Mouse (Mus musculus) adrenal gland, postnatal 4 days (tissue): ENCODE results near the gene Fhit. TPM values are rescaled to one million over a fixed set of nuclear protein-coding genes. Genes with fewer than 3 reads are reported as not detected.

Experiments used
- DNase-seq, 2 experiments: peaks; one replicate each; pipeline ENCODE4 v3.0.0; 2021 to 2022; ENCODE audit warnings: low spot score in 2 of 2, mixed read lengths in 2 of 2
- total RNA-seq, 2 experiments: library from RNA; stranded (reverse); gene quantifications; 2 replicates each; pipeline ENCODE4 v1.2.3; 2021

The Fhit gene
- total RNA-seq, 2 experiments from 2014 or later, result 14.7 to 19.2 TPM

DNA sequence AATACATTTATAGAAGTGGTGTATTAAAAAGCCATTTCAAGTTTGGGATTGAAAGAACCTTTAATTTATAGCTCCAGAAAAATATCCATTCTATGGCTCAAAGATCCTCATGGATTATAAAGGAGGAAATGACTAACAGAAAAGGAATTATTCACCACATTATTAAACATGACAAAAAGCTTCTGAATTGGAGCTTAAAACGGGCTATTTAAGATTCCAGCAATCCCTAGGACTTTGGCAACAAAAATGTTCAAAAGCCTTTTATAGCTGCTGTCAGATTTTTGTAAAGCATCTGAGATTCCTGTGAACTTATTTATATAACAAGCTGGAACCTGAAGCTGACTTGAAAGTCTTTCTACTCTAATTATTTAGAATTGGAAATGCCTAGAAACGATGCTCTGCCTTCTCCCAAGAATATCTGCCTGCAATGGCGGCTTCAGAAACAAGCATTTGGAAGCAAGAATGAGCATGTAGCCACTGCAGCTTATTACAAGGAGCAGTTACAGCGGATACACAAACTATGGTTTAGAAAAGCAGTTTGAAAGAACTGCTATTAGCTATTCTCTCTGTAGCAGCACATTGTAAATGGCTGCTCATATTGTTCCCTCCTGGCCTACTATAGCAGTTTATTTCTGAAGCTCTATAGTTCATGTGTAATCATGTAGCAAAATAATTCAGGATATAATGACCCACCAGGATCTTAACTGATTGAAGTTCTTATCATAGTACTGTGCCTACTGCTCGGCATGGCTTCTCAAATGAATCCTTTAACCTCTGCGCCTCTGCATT lies 995.0 kb downstream of the Fhit start:
- no peak for DNase-seq

DNA sequence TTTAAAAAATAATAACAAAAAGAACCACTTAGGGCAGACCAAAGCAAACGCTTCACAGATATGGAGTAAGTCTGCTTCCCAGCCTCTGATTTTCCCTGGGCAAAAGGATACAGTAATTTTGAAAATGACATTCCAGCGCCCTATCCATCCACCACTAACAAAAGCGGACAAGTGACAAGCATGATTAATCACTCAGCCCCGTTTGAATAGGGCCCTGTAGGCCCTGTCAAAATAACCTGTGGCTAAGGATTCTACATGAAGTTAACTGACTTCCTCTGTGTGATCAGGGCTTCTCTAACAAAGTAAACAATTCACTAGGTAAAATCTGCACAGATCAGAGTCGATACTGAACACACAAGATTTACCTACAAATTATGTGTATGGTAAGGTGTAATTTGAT lies 1012.0 kb downstream of the Fhit start:
- no peak for DNase-seq

- DNase-seq, result no peak
Measured at GRCm38 (mm10) chr14:10139311-10139710, 1022.5 kb downstream of the Fhit start.

GRCm38 (mm10) chr14:10133873-10134272 lies 1028.0 kb downstream of the Fhit start:
- DNase-seq, result no peak

DNA sequence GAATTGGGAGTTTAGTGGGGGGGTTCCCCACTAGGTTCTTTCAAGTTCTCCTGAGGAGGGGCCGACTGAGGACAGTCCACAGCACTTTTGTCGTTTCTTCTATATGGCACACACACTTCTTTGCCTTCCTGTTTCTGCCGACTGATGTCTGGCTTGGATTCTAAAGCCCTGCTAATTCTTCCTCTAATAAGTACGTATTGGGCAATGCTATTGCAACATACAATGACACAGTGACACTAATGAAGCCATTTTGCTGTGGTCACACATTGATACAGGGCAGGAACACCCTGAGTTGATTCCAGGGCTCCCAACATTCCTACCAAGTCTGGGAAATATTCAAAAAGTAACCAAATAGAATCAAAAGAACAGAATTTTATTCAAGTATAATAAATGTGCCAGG lies 1032.2 kb downstream of the Fhit start:
- no peak for DNase-seq

DNA sequence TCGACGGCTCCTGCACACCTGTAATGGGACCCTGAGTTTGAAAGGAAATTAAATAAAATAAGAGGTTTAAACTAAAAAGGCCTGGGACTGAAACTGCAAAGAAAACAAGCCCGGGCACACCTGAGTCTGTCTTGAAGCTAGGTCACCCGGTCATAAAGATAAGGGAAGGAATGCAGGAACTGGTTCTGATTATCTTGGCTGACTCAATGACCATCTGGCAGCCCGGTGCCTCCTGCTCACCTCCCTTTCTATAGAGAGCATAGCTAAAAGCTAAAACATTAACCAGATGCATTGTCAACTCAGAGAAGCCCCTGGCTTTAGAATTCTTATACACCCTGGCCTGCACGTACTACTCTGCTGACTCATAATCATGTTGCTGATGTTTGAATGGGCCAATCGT lies 1032.7 kb downstream of the Fhit start:
- no peak for DNase-seq

GRCm38 (mm10) chr14:10126536-10126935 lies 1035.3 kb downstream of the Fhit start:
- DNase-seq, result no peak

DNA sequence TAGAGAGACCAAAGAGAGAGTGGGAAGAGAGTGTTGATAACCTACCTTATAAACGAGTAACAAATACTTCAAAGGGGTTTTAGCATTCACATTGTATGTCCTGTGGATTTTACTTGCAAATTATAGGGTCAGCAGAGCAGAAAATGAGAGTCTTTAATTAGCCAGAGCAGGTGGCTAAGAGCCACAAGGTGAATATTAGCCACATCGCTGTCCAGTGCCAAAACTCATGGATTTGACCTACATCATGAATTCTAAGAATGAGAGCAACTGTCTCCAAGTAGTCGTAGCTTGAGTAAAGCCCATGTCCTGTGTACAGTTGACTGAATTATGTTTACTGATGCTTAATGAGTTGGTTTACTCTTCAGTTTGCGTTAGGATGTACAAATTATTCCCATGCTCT lies 1039.7 kb downstream of the Fhit start:
- no peak for DNase-seq

- no peak for DNase-seq
Measured at GRCm38 (mm10) chr14:10096236-10096635, 1065.6 kb downstream of the Fhit start.

GRCm38 (mm10) chr14:10079062-10079461 lies 1082.8 kb downstream of the Fhit start:
- DNase-seq, result no peak

GRCm38 (mm10) chr14:10049947-10050346 lies 1111.9 kb downstream of the Fhit start:
- no peak for DNase-seq

DNA sequence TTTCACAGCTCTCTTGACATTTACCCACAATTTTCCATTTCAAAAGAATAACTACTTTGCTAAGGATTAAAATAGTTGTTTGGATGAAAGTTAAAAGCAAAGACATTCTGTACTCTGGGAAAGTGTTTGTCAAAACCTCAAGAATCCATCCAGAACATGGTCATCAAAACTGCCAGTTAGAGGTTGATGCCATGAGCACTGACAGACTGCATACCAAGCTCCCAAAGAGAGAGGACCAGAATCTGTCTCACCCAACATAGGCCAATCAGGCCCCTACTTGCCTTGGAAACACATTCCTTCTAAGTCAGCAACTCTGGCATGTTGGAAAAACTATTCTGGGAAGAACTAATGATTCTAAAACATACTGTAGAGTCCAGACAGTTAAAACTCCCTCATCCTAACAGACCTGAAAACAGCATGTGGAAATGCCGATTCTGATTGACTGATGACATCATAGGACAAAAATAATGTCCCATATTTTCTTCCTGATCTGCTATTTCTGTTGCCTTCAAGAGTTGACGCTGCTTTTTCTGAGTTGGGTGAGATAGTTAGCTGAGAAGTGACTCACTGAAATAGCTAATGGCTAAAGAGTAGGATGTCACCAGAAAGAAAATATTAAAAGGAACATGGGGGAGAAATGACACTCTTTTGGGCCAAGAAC lies 1114.6 kb downstream of the Fhit start:
- no peak for DNase-seq

- no peak for DNase-seq
Measured at GRCm38 (mm10) chr14:10046336-10047122, 1115.3 kb downstream of the Fhit start.

DNA sequence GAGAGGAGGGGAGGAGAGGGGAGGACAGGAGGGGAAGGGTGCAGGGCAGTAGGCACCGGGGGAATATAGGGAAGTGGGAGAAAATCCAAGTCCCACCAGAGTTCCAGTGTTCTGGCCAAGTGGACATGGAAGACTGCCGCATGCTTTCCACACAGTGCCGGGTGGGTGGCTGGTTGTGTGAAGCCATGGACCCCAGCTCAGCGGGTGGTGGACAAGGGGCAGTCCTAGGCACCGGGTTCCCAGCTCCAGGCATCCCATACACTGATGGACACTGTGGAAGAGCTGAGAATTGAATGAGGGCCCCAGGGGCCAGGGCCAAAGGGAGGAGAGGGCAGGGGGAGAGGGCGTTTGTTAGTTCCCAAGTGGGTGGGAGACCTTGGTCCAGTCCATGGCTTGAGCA lies 1123.8 kb downstream of the Fhit start:
- no peak for DNase-seq

DNA sequence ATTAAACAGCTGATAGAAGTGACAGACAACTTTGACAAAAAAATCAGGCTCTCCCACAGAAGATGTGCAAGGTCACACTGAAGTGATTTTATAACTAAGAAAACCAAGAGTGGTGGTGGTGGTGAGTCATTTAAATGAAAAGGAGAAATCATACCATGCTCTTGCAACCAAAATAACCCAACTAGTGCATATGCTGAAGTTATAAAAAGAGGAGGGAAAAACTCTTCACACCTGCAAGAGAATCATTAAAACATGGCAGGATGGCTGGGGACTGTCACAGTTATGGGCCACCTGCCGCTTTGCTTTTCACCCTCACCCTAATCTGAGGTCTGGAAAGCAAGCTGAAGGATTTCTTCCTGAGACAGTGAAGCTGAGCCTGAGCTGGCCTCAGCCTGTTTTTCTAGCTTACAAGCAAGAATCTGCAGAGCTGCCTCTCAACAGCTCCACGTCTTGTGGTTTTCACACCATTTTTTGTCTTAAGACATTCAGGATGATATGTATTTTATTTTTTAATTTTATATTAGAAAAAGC lies 1125.1 kb downstream of the Fhit start:
- DNase-seq, result no peak

DNA sequence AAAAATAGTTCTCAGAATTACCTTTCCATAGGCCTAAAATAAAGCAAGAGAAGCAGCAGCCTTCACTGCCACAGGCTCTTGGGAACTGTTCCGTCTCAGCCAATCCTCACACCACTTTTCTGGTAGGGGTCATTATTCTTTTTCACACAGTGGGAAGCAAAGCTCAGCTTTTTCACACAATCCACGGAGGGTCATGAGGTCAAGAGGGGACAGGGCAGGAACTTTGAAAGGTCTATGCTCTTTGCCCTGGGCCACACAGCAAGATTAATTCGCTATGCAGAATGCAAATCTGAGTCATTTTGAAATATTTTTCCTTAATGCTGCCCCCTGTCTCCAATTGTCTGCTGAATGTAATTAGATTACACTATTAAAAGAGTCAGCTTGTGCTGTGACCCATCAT lies 1126.2 kb downstream of the Fhit start:
- no peak for DNase-seq

GRCm38 (mm10) chr14:10035270-10035669 lies 1126.6 kb downstream of the Fhit start:
- DNase-seq, result no peak

GRCm38 (mm10) chr14:10023382-10023781 lies 1138.5 kb downstream of the Fhit start:
- no peak for DNase-seq

GRCm38 (mm10) chr14:10022304-10022703 lies 1139.5 kb downstream of the Fhit start:
- DNase-seq, result no peak

DNA sequence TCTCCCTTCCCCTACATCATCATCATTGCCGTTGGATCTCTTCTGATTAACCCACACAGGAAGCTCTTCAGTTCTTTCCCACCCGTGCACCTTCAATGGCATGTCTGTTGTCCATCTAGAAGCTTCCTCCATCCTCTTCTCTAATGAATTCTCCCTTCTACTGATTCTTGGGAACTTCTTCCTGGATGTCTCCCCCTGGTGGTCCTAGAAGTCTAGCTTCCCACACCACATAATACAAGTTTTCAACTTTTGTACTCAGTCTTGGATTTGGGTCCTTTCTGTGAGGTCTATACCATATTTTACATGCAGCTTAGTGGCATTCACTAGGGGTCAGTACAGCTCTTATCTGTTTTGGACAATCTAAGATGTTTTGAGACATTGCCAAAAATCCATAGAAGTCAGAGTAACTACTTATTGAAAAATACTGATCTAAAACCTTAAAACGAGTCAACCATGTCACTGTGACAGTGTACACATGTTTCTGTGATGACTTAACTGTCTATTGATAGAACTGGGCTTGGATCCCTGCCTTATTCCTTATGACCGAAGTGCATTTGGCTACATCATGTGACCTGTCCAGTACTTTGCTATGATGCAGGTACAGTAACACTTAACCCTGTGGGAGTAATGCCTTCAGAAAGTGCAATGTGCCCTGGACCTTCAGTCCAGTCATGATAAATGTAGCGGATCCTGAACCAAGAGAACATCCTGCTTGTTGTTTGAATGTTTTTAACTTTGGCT lies 1141.3 kb downstream of the Fhit start:
- no peak for DNase-seq

GRCm38 (mm10) chr14:10013817-10014266 lies 1148.0 kb downstream of the Fhit start:
- DNase-seq, result no peak
